Mouse (Mus musculus): ENCODE results near the gene Slc18b1.
A peak's percentile ranks its signal among the peaks of the same experiment; 100 is the strongest.

Gene Slc18b1

GRCm38 (mm10) chr10:23811635-23812437 is 15.1 kb downstream of the Slc18b1 start:
- peak; percentile 63 for DNase-seq

GRCm38 (mm10) chr10:23812438-23812759 is 15.6 kb downstream of the Slc18b1 start:
- no peak for DNase-seq

- no peak for DNase-seq
Observed at GRCm38 (mm10) chr10:23812852-23813766, 16.3 kb downstream of the Slc18b1 start.

- DNase-seq: peak; percentile 62
Observed at GRCm38 (mm10) chr10:23815168-23815567, 18.4 kb downstream of the Slc18b1 start.

- no peak for DNase-seq
Observed at GRCm38 (mm10) chr10:23816241-23816640, 19.5 kb downstream of the Slc18b1 start.

GRCm38 (mm10) chr10:23826516-23826915 is 29.7 kb downstream of the Slc18b1 start:
- no peak for DNase-seq

GRCm38 (mm10) chr10:23836003-23836964 is 39.5 kb downstream of the Slc18b1 start:
- DNase-seq: no peak

- no peak for DNase-seq
Observed at GRCm38 (mm10) chr10:23837115-23837514, 40.3 kb downstream of the Slc18b1 start.

- no peak for DNase-seq
Observed at GRCm38 (mm10) chr10:23838910-23839309, 42.1 kb downstream of the Slc18b1 start.

- no peak for DNase-seq
Observed at GRCm38 (mm10) chr10:23839368-23839767, 42.6 kb downstream of the Slc18b1 start.

- no peak for DNase-seq
Observed at GRCm38 (mm10) chr10:23840496-23840895, 43.7 kb downstream of the Slc18b1 start.

- no peak for DNase-seq
Observed at GRCm38 (mm10) chr10:23851228-23851912, 54.6 kb downstream of the Slc18b1 start, which contains the start of gene Vnn3. Vnn3 (plus strand) TSS chr10:23851462.

GRCm38 (mm10) chr10:23852096-23852495 is 55.3 kb downstream of the Slc18b1 start:
- no peak for DNase-seq

- DNase-seq: no peak
Observed at GRCm38 (mm10) chr10:23864362-23865312, 67.9 kb downstream of the Slc18b1 start.

Measured in thymus, postnatal 25 days (tissue).